Mouse (Mus musculus) gastrocnemius, postnatal 10 days (tissue): ENCODE measurements at regions not wholly inside any gene's neighbourhood (a gene's known extent, or its start where the extent isn't known, plus 50 kb on each side); places are given as distances from the start of the nearest gene placed in this dataset.

Experiments used
- DNase-seq: peaks from one replicate; pipeline ENCODE4 v3.0.0; 2021; ENCODE audit warnings: mixed read lengths

DNA sequence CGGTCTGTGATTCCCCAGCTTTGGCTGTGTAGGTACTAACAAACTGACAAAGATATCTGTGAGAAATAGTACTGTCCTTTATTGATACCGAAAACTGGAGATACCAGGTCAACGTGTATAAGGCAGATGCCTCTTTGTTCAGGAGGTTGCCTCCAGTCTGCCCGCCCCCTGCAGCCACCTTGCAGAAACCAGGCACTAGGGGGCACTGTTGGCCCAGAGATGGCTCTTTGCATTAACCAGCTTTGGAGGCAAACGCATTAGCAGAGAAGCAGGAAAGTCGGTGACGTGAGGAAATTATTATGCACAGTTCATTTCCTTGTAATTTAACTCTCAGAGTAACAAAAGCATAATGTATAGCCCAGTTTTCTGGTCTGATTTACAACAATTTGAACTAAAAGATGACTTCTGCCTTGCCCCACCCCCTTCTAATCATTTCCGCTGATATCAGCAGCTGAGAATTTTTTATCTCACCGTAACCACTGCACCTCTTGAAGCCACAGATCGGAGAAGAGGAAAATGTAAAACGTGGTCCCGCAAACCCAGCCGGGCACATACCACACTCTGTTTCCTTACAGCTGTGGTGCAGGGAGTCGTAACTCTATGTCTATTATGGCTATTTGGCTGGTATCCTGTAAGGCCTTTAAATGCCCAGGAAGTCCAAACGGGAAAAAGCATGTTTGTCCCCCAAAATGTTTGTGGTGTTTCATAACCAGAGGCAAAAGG is 203.5 kb downstream of the Icos start:
- peak; percentile 96 for DNase-seq

DNA sequence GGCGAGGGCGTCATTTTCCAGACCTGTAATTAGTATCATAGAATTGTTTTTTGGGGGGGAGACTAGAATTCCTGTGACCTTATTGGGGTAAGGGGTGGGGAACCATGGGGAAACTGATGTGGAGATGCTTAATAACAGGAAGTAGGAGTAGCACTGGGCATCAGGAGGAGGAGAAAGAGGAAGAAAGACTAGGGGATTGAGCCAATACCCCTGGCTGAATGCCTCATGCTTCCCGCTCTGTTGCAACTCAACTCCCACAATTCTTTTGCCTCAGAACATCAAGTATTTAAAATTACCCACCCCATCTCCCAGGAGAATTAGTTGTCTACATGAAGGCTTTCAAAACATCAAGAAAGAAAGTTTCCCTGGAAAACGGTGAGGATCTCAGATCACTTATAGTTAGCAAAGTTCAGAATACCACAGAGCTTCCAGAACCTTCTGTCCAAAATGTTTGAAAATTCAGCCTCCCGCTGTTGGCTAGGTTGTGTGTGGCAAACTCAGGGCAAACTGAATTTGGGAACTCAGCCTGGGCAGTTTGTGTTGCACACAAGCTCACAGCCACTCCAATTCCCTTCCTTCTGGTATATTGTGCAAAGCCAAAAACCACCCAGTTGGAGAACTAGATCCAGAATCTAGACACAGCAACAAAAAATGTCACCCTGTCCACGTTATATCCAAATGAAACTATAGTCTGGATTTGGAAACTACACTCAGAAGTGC is 209.8 kb downstream of the Icos start:
- no peak for DNase-seq

DNA sequence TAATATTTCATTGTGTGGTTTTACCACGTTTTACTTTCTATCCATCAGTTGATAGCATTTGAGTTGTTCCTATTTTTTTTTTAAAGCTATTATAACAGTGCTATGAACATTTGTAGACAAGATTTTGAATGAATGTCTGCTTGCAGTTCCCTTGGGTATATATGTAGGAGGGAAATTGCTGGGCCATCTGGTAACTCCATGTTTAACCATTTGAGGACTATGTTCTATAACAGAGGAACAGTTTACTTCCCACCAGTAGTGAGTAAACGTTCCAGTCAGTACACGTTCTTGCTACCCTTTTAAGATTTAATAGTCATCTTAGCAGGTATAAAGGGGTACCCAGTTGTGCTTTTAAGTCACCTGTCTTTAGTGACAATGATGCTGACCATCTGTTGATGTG is 213.2 kb downstream of the Icos start:
- no peak for DNase-seq

DNA sequence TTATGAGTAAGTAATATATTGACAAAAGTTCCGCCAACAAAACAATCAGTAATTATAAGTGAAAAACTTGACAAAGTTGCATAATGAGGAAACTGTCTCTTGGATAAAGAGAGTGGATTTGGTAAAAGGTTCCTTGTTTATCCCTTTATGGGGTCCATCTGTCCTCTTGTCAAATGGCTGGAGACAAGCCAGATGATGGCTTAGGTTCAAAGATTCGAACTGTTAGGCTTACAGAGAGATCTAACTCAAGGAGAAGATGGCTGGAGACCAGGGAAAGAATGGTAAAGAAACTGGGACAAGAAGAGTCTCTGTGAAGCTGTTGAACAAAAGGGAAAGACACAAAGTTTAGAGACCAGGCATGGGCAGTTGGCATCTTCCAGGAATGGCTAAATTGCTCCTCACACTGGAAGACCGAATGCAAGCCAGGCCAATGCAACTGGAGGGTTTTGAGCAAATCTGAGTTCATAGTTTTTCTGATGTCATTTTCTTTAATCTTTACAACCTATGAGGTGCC is 220.9 kb downstream of the Icos start:
- no peak for DNase-seq

DNA sequence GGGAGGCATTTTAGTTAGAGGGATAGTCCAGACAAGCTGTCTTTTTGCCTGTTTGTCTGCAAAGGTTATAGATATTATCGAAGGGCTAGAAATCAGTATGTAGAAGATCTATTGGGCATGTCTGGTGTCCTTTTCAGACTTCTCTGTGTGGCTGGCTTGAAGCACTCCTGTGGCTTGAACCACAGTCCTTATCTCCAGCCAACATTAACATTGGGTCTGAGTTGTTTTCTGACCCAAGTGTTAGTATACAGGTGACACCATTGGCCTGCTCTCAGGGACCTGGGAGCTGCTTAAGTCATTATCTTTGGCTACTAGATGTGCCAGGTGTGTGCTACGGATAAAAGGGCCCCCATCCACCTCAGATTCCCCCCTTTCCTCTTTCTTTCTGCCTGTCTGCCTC is 223.3 kb downstream of the Icos start:
- no peak for DNase-seq

DNA sequence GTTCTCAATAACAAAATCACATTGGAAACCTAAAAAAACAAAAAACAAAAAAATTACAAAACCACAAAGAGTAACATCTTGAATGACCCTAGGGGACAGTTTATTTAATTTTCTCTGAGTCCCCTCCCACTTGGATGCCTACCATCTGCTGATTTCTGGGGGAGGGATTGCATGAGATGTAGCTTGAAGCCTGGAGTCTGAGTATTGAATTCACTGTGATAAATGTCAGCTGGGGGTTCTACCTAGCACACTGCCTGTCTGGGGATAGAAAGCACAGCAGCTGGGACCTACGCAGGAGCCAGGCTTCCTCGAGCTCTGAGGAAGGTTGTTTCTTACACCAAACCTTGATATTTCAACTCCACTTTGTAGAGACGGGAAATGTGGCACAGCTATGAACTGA is 224.4 kb downstream of the Icos start:
- no peak for DNase-seq

DNA sequence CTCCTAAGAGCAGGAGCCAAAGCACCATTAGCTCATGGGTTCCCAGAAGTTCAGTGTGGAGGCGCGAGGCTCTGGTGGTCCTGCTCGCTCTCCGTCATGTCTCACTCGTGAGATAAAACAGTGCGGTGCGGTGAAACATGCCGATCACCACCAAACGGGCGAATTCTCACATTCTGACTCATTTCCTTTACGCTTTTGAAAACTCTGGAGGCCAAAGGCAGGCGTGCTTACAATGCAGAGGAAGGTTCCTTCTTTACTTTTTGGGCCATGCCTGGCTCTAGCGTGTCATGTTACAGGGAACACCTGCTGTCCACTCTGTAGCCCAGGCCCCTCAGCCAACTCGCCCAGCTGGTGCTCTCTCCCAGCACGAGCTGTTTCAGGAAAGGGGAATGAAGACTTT is 225.4 kb downstream of the Icos start:
- peak; percentile 20 for DNase-seq

DNA sequence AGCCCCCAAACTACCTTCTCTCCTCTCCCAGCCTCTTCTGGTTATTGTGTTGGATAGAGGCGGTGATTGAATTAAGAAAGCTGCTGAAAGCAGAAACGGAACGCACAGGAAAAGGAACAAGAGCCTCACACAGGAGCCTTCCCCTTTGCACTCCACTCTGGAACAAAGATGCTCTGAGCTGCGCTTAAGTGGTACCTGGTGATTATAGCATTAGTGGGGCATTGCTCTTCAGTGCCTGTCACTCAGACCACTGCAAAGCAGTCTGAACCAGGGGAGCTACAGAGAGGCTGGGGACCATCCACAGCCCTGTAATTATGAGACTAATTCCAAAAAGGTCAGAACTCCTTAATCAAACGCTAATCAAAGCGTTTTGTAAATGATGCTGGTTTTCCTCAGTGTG is 225.9 kb downstream of the Icos start:
- DNase-seq: no peak

DNA sequence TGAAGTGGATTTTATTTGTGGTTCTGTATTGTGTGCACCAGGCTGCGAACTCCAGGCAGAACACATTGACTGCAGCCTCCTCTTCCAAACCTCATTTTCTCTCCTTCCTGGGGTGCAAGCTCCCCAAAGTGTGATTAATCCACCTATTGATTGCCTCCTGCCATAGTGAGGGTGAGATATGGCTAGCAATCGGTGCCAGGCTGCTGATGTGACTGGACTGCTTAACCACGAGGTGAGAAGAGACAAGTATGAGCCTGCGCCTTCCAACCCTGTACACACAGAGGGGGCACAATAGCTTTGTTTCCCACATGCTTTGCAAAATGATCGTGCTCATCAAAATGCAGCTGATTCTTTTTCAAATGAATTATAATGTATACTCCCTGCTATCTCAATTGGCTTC is 227.4 kb downstream of the Icos start:
- DNase-seq: no peak

DNA sequence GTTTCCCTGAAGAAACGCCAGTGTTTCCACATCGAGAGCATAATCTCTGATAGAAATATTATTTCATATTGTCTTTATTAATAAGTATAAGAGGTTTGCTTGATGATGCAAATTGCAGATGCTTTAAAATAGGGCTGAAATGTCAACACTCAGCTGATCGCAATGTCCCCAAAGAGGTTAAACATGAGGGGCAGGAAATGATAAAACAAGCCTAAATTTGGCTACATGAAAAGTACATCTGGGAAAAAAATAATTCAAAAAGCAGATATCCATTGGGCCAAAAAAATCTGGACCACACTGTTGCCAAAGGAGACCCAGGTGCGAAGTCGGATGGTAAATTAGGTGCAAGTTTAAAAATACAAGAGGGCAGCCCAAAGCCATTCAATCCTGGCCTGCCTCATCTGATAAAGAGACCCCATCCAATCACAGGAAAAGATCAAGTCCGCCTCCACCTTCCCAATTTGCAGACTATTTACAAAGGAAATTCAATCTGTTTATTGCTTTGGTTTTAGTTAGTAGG is 229.2 kb downstream of the Icos start:
- DNase-seq: no peak

DNA sequence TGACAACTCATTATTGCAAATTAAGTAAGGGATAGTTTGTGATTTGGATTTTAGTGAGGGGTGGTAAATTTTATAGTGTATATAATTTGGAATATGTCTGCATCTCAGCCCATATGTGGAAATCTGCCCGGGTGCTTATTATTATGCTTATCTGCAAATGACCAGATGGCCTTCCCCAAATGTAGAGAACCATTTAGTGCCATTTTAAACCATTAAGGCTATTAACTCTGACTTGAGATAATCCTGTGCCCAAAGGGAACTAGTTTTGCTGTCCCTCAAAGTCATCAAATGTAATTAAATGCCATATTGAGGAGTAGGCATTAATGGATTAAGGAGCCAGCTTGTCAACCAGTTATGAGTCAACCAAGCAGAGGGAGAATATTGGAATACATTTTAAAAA is 230.7 kb downstream of the Icos start:
- DNase-seq: no peak

DNA sequence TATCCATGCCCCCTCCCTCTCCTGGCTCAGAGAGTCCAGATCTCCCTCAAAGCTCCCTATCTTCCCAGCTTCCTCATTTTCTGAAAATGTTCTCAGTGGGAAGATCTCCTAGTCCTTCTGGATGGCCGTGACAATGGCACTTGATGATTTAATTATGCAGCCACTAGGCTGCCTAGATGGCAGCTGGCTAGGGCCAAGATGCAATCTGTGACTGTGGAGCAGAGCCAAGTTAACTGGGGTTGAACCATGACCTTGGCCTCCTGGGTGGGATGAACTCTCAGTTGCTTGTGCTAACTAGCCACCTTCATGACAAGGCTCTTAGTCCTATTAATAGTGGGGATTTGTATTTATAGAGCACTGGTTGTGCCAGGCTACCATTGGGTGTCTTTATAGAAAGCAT is 243.4 kb downstream of the Icos start:
- no peak for DNase-seq

DNA sequence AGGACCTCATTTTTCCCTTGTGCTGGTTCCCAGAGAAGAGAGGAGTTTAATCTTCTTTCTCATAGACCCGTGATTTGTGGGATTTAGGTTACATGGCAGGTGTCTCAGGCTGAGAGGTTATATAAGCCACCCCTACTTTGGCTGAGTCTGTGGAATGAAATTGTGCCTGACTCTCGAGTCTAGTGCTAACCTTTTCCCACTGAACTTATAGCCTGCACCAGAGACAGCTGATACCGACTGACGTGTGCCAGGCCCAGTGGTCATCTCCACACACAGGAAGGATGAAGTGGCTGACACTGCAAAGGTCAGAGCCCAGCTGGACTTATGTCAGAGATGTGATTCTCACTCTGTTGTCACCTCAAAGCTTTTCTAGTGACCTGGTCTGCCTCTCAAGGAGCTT is 251.2 kb downstream of the Icos start:
- no peak for DNase-seq

DNA sequence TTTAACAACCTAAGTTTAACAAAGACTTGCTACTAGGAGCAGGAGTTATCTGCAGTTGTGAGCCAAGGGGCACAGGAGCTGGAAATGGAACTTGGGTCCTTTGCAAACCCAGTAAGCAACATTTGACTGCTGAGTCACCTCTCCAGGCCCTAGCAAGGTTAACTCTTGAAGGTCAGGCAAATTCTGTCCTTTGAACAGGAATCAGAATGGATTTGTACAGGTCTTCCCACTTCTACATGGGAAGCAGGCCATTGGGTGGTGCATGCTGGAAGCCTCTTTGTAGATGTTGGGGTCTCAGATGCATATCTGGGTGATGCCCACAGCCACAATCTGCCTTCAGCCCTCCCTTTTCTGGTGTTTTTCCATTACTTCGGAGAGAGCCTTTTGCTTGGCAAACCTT is 255.3 kb downstream of the Icos start:
- DNase-seq: no peak

DNA sequence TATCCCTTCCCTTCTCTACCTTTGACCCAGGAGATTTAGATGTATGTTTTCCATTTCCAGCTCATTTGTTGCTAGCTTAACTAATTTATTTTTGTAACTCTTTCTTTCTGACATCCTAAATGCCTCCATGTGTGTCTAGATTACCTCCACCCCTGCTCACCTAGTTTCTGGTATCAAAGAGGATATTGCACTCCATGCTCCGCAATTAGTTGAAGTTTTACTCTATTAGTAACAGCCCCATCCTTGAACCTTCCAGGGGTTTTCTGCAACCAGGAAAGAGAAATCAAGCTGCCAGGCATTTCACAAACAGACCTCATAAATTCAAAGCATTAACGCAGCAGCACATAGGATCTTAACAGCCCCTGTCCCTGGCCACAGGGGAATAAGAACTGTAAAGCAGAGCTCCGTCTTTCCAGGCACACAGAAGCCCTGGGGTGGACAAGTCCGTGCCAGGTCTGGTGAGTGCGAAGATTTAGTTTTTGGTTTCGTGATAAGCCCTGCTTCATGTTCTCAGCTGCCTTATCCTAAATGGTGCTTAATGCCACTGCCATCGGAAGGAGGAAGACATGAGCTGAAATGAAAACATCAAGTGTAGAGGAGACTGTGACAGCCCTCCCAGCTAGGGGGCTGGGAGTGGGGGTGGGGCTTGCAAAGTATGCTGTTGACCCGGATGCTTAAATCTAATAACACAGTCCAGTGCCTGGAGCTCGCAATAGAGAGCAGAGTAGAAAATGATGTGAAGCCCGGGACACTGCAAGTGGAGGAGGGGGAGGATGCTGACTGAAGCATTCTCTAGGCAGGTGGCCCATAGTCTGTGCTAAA is 256.0 kb downstream of the Icos start:
- DNase-seq: no peak

DNA sequence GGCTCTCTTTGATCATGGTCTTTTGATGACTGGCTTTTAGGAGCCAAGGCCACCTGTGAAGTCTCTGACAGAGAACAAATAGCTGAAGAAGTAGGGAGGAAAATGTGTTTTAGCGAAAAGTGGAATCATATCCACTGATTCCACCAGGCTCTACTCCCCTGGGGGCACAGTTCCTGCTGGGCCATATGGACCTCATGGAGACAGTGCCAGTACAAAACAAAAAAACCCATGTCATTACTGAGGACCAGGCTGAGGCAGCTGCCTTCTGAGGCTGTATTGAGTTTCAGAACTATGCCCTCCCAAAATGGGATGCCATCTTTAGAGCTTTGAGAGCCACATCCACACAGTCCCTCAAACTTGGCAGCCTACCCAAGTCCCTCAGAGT is 256.6 kb downstream of the Icos start:
- no peak for DNase-seq

DNA sequence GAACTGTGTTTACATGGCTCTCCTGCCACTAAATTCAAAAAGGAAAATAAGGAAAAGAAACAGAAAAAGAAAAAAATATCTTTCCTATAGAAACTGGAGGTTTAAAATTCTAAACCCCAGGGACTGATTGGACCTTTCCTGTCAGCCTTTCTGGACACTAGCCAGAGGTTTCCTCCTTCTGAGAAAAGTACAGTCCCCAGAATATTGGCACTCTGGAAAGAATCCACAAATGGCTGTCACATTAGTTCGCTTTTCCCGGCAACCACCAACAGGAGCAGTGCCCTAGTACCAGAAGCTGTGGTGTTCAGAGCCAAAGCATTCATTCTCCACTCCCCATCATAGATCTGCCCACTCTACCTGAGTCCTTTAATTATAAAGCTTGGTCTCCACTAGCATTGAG is 258.8 kb downstream of the Icos start:
- DNase-seq: no peak

DNA sequence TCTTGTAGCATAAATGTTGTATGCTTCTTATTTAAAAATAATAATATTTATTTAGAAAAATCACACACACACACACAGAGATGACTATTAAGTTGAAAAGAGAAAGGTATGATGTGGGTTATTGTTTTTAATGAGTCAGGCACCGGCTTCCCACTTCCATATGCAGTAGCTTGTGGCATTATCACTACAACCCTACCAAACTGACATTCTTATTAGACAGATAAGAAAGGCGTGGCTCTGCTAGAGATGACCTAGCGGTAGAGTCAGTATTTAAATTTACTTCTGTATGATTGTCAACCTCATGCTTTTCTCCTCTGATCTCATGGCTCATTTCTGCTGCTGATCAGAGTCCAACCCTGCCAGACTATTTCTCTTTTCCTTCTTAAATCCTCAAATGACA is 260.9 kb downstream of the Icos start:
- DNase-seq: no peak

DNA sequence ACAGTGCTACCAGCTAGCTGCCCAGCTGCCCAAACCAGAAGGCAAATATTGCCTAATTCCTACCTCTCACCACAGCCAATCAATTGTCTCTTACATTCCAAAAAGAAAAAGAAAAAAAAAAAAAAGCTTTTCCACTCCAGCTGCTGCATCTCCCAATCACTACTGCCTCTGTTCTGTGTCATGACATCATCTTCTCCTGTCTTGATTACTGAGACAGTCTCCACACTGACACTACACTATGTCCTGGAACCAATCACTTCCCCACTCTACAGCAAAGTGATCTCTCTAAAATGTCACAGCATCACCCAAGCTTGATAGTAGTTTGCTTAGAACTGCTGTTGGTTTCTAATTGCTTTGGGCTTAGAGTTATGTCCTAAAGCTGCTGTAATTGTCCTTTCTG is 279.8 kb downstream of the Icos start:
- DNase-seq: no peak

DNA sequence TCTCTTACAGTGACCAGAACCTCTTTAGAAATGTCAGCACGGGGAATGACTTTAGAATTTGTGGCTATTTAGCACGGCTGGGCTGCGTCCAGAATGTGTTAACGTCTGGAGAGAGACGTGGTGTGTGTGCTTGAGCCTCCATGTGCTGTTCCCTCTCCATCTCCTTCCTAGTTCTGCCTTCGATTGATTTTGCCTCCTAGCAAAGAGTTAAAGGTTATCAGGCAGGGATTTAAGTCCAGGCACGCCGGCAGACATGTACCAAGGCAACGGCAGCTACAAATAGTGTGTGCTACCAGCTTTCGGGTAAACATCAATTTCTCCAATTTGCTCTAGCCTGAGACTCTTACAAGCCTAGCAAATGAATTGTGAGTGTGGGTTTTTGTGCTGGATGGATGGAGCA is 285.7 kb downstream of the Icos start:
- no peak for DNase-seq

DNA sequence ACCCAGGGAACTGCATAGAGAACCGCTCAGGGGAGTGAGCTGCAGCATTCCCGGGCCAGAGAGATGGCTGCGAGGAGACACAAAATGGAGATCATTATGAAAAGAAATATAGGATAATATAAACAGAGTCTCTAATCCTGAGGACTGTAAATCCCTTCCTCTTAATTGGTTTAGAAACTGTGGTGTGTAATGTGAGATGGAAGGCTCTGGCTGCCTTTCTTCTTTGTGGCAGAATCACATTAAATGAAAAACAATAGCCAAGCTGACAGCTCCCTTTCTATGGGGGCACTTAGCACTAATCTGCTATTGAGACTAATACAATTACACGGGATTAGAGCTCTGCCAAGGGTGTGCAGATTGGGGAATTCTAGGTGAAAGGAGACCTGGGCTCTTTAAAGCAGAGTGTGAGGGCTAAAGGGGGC is 288.0 kb downstream of the Icos start:
- no peak for DNase-seq

DNA sequence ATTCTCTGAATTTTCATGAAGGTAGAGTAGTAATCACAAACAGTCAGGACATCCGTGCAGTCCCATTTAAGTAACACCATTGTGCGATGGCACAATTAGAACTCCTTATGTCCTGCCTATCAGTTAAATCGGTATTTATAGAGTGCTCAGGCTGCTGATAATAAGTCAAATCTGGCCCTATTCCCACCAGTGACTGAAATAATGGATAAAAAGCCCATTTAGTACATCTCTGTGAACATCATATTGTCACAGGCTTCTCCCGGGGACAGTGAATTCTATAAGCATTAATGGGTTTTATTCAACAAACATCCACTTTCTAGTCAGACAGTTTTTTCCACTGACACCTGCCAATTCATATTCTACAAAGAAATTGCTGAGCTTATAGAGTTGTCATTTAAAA is 296.1 kb downstream of the Icos start:
- DNase-seq: no peak

DNA sequence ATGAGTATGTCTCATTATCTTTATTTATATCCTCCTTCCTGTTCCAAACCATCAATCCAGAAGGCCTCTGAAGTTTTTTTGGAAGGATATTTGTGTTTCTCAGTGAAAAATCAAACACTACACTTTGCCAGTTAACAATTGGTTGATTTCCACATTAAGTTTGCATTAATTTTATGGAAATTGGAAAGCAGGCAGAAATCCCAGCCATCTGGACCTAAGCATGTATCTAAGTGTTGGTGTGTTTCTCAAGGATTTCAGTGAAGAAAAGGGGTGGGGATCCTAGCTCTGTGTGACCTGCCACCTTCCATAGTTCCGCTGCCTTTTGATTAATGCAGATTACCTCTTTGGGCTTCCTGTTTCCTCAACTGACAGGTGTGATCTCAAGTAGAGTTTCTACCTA is 296.5 kb downstream of the Icos start:
- no peak for DNase-seq
